Mouse (Mus musculus) cerebellum, adult 9-11 months (tissue): ENCODE measurements at regions not wholly inside any gene's neighbourhood (a gene's known extent, or its start where the extent isn't known, plus 50 kb on each side); places are given as distances from the start of the nearest gene placed in this dataset.

ENCODE experiments used
- DNase-seq: peaks from one replicate; pipeline ENCODE4 v3.0.0; 2022

DNA sequence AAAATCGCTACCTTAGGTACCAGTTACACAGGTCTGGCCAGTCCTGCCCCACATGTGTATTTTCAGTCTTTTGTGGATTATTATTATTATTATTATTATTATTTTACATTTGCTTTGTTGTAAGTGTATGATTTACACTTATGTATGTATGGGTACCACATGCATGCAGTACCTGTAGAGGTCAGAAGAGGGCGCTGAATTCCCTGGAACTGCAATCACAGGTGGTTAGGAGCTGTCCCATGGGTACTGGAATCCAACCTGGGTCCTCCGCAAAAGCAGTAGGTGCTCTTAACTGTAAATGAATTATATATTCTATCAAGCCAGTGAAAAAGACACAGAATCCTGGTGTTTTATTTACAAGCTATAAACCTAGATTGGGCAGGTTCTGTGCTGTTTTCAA lies 131.4 kb upstream of the Psmd7 start:
- DNase-seq = no peak

DNA sequence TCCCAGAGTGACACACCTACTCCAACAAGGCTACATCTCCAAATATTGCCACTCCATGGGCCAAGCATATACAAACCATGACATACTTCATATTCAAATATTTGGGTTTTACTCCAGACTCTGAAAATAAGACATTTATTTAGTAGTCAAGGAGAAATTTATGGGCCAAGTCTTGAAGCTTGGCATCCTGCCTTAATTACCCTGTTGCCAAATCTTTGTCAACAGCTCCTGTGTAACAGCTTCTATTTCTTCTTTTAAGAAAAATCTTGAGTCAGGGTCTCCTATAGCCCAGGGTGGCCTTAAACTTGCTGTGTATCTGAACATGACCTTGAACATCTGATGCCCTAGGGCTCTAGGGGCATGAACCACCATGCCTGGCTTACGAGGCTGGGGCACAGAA lies 138.5 kb upstream of the Psmd7 start:
- DNase-seq = no peak

DNA sequence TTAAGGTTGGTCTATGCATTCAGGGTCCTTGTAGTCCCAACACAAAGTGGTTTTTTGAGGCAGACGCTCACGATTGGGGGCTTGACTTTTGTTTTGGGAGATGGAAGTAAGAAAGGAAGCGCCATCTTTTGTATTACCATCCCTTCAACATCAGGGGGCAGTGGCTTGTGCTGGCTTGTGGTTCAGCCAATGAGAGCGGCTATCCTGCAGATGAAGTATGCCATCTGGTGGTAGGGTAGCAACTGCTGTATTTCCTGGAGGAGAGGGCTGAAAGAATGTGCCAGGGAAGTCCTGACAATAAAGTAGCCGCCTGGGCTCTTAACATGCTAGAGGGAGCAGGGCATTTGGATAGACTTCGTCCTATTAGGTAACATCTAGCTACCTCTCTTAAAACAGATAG lies 139.0 kb upstream of the Psmd7 start:
- DNase-seq = no peak

DNA sequence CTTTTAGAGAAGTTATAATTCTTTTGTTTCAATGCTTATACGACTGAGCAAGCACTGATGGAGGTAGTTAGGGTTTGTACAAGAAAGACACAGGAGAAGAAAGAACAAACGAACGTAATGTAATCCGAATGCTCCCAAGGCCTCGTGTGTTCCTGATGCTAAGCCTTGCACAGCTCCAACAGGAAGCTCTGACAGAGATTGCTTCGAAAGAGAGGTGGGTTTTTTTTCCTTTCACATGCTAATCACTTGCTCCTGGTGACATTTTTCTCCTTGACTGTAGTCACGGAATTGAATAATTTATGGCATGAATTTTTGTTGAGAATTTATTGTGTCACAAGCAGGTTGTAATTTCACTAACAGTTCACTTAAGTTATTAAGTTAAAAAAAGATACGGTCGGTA lies 150.8 kb upstream of the Psmd7 start:
- no peak for DNase-seq

DNA sequence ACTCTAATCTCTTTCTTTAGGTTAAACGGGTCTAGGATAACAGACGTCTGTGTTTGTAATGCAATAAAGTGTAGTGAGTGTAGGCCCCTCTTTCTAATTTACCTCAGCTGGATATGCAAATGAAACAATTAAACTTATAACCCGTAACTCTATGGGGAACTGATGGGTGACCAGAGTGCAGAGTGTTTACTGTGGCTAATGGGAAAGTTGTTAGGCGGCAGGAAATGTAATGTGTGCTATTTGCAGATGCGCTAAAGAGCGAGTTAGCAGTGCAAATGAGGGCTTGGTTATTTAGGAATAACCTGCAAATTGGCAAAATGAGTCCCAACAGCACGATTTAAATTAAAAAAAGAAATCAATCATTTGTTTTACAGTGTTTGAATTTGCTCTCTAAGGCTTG lies 168.8 kb upstream of the Psmd7 start:
- DNase-seq = no peak

DNA sequence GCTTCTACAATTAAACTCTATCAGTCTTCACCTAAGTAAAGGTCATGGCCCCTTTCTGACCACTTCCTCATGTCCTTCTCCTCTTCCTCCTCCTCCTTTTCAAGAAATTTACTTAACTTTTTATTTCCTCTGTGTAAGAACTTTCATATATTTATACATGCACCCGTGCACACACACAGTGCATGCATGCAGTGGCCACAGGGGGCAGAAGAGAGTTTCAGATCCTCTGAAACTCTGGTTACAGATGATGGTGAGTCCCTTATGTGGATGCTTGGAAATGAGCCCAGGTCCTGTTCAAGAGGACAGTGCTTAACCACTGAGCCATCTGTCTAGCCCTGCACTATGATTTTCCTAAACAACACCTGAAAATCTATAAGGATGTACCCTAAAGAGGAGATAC lies 170.4 kb upstream of the Psmd7 start:
- DNase-seq = no peak

DNA sequence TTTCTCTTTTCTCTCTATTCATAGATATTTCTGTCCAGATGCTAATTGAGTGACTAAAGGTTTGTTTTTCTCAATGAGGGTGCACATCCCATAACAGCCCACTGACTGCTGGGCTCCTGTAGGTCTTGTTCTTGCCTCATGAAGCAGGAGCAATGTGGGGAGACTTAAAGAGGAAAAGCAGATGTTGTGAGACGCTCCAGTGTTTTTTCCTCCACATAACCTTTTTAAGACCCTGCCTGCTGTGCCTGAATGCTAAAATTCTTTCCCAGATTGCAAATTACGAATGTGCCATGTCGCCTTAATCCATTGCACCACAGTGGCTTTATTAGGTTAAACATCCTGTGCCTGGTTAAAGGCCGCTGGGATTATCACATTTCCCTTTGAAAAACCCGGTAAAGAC lies 165.5 kb upstream of the Zfhx3 start:
- DNase-seq = no peak

DNA sequence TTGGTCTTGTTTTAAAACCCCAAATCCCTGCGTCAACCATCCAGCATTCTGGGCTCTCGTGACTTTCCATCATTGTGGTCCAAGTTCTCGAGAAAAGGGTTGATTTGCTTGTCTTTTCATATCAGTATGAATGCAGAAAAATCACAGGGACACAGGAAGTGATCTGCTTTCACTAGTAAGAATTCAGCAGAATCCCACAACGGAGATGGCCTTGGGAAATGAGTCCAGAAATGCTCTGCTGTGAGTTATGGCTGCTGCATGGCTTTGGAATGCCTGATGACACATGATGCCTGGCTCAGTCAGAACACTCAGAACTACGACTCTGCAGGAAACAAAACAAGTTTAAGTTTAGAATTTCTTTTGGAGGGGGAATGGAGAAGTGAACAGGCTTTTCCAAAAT lies 156.7 kb upstream of the Zfhx3 start:
- DNase-seq = no peak

DNA sequence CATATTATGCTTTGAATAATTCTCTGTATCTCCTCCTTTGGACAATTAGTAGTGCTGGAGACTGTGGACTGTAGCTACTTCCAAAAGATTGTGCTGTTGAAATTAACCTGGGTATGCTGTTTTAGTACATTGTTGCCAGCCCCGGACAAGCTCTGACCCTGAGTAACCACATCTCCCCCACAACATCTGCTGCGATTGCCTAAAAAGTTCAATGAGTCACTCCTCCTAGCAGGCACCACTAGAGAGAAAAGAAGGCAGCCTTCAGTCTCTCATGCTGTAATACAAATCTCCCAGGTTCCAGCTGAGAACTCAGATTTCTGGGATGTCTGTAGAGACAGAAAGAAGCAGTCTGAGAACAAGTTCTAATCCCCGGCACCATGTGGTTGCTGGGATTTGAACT lies 150.2 kb upstream of the Zfhx3 start:
- DNase-seq = no peak

DNA sequence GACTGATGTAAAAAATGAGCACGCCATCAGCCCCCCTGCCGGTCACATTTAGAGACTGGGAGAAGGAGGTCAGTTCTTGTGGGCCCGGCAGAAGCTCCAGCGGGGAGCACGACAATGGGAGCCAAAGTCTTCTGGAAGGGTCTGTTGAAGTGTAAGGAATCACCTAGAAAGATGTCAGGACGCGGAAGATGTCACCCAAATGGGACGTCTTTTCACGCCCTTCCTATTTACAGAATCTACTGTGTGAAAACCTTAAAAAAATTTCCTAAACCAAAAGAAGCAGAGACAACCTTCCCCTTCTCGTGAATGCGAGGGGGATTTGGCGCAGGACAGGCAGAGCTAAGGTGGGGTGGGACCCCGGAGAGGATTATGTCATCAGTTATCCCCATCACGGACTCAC lies 127.5 kb upstream of the Zfhx3 start:
- DNase-seq = no peak

DNA sequence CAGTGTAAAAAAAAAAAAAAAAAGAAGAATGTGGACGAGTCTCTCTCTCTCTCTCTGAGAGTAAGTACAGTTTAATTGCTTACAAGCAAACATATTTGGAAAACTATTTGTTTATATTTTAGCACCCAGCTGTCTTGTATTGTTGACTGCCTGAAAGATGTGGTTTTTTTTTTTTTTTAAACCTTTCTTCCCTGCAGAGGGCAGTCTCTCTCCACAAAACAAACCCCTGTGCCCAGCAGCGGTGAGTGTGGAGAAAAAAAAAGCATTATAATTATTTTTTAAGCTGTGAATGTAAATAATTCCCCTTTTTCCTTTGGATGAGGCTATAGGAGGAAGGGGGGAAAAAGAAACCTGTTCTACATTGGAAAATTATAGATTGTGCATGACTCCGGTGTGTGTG lies 126.7 kb upstream of the Zfhx3 start:
- no peak for DNase-seq

DNA sequence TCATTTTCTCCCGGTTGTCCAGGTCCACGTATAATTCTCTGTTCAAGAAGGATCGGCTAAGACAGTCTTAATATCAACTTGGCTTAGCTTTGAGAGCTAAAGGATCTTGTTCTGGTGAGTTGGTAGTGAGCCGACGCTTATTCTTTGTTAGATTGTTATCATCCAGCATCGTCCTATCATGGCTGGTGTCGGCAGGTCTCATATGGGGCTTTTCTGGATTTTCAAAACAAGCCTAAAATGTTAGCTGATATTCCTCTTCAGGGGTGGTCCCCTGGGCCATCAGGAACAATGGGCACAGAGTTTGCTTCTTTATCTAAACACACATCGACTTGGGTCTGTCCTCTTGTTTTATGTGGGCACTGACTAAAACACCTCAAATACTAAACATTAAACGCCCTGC lies 124.6 kb upstream of the Zfhx3 start:
- no peak for DNase-seq

DNA sequence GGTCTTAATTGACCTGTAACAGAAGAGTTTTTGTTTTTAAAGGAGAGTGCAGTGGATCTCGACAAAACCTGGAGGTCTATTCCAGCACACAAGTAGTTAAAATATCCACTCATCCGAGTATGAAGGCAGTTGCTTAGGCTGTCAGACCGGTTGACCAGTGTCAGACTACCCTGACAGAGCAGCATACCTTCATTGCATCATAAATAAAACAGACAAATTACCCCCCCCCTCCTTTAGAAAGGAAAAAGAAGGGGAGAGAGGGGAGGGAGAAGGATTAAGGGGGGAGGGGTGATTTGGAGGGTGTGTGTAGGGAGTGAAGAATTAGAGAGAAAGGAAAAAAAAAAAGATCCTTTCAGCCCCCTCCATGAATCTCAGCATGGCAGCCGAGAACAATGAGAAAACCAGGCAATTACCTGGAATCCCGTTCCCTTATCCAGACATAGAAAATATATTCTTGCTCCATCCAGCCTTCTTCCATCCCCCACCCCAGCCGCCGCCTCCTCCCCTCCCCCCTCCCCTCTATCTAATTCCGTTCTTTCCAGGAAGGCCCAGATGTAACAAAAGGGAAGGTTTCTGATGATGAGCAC lies 122.2 kb upstream of the Zfhx3 start:
- DNase-seq = no peak

DNA sequence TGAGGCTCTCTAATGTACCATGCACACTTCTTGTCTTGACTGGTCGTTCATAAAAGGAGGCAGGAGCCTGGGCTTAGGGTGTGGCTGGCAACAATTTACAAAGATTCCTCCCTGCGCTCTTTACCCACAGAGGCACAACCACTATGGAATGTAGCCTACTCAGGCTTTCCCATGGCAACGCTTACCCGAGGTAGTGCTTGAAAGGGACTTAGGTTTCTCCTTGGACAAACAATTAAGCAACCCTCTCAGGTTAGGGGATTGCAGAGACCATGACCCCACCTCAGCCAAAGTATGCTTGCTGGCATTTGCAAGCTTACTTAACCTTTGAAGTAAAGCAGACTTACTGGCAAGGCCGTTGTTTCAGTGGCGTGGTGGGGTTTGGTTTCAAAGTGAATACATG lies 120.9 kb upstream of the Zfhx3 start:
- no peak for DNase-seq

DNA sequence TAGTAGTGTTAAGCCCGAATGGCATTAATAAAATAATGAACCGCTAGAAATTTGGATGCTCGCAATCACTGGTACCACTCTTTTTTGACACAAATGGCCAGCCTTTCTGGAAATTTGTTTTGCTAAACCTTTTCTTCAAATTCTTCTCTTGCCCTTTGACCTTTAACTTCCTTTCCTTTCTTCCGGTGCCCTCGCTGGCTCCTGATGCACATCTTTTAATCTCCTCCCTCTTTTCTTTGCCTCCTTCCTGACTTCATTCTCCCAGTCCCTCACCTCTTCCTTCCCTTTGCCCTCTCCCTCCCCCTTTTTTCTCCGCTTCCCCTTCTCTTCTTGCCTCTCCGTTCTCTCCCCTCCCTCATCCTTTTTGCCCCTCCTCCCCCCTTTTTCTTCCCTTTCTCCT lies 118.3 kb upstream of the Zfhx3 start:
- DNase-seq = no peak

DNA sequence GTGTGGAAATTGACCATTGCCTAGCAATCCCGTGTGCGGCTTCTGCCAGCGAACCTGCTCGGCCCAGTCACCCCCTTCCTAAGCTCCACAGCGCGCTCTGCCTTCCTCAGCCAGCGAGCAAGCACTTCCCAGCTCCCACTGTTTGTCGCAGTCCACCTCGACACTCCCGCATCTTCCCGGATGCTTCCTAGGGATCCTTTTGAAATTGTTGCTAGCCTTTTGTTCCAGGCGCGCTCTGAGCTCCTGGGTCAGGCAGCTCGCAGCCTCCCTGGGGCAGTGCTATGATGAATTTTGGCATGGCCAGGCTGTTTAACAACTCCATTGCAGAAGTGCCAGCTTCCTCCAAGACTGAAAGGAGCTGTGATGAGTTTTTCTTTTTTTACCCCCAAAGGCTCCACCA lies 117.8 kb upstream of the Zfhx3 start:
- DNase-seq = no peak

DNA sequence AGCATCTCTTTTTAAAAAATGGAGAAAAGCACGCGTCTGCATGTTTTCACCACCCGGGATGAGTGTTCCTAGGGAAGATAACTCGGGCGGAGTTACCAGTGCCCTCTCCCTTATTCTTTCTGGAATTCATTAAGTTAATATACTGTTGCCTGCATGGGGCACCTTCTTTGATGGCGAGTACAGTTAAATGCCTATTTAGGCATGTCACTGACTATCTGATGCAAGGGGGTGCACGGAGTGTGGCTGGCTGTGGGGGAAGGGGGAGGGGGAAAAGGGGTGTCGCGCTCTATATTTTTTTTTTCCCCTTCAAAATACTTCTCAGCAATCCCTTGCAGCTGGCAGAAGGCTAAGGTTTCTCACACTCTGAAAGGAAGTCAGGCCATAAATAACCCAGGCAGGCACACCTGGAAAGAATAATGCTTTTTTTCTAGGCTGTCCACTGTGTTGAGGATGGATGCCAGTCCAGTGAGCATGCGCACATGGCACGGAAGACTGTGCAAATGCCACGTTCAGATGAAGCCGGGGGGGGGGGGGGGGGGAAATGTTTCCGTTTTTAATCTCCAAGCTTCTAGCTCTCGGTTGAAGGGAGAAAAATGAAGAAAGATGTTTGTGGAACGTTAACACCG lies 114.8 kb upstream of the Zfhx3 start:
- DNase-seq = no peak

DNA sequence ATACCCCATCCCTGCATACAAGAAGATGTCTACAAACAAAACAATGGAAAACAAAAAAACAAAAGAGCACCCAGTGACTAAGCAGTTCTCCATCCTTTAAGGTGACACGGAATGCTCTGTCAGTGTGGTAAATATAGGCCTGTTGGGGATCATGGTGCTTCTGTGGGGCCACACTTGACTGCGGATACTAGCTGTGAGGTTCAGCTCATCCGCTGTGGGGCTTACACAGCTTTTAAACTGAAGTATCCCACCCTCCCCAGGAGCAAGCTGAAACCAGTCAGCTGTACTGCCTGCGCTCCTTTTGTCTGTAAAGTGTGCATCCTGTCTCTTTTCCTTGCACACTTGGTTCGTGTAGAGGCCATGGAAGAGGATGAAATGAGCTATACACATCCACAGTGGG lies 113.9 kb upstream of the Zfhx3 start:
- DNase-seq = no peak

DNA sequence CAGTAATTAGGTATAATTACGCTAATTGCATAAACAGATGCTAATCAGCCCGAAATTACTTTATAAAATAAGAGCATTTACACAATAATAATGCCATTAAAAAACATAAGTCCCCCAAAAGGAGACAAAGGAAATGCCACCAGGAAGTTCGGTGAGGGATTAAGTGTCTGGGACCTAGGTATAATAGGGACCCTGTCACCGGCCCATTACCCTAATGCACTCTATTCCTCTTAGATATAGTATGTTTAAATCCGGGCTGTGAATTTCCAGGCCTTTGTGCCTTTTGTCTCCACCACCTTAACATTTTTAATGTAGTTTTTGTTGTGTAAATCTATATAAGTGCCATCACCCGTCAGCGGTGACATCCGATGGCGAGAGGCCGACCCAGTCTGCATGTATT lies 109.0 kb upstream of the Zfhx3 start:
- DNase-seq = no peak

DNA sequence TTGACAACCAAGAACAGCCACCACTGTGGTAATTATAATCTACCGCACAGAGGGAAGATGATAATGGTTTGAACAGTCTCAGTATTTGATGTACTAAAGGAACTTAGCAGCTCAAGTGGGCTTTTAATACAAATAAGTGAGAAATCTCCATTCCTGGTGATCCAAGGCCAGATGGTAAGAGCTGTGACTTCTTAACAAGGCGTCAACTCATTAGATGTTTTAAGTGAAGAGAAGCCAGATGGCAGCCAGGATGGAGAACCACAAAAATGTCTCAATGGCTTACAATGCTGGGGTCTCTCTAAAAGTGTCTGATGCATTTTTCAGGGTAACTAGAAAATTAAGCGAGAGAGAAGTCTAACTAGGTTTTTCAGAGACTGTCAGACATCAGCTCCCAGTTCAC lies 96.3 kb upstream of the Zfhx3 start:
- no peak for DNase-seq

DNA sequence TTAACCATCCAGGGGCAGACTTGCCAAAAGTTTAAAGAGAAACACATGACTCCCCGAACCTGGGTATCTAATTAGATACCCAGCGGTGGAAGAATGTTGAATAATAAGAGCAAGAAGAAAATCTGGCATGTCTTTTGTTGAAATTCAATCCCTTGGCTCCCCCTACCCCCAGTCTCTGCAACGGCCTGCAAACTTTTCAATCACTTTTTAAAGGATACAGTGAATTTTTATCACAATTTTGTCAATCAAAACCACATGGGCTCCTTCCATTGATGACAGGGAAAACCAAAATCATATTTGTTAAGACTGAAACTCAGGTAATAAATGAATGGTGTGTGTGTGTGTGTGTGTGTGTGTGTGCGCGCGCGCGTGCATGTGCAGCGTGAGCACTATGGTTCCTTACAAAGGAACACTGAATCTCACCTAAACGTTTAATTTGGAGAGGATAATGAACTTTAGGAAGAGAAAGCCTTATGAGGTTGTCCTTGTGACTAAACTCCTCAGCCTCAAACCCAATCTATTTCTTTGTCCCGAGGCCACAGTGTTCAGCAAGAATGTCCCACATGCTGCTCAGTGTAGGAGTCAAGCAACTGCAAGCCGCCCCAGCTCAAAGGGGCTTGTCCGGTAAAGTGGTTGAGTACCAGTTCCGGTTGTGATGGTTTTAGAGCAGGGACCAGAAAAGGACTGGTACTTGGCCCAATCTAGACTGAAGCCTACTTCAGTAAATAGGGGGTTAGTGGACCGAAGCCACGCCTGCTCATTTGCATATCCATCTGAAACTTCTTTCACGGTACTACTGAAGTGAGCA lies 91.0 kb upstream of the Zfhx3 start:
- DNase-seq = no peak

DNA sequence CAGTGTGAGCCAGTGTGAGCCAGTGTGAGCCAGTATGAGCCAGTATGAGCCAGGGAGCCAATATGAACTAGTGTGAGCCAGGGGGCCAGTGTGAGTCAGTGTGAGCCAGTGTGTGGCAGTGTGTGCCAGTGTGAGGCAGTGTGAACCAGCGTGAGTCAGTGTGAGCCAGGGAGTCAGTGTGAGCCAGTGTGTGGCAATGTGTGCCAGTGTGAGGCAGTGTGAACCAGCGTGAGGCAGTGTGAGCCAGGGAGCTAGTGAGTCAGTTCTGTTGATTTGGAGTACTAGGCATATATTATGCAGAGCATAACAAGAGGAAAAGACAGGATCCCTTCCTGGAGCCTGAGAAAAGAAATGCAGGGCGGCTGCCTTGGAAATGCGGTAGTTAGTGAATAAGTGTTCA lies 82.7 kb upstream of the Zfhx3 start:
- no peak for DNase-seq

DNA sequence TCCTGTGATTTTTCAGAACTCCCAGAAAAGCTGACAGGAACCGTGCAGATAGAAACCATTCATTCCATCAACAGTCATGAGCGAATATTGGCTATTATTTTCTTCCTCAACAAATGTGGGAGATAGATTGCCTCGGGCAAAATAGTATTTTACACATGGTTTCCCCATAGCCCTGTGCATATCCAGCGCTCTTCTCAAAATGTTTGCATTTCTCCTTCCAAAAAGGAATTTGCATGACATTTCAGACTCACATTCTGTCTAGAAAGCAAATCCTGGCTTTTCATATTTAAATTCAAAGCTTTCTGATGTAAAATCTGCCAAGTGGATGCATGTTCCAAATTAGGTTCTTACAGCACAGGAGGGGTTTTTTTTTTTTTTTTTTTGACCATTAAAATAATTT lies 82.2 kb upstream of the Zfhx3 start:
- no peak for DNase-seq

DNA sequence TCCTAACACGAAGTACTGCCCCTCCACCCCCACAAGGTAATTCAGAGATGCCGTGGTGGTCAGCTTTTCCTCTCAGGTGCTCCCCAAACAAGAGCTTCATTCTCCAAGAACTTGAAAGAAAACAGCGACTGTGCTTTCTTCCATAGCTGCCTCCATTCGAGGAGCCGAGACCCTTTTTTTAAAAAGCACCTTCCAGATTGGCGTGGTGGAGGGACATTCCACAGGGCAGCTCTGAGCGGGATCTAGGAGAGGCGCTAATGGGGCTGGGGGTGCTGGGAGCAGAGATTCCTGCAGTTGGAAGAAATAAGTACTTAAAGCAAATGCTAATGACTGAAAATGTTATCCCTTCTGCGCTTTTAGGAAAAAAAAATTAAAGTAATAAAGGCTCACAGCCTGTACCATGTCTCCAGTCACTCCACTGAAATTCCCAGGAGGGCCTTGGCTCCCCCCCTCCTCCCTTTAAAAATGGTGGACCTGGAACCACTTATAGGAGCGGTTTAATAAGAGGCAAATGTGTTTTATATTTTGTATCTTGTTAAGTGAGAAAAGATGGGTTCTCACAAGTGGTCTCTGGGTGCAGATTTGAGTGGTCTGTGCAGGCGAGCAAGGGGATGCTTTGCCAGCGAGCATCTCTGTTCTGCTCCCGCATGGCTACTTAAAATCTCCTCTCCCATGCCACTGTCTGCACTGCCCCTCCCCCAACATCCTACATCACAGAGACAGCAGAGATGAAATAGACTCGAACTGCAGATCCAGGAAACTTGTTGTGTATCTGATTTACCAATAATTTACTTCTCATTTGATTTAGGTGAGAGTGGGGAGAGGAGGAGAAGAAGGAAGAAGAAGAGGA lies 77.4 kb upstream of the Zfhx3 start:
- DNase-seq = no peak
